Mouse (Mus musculus) left cerebral cortex, adult 9 months (tissue): Measurements from ENCODE around the gene Olfr1197.

Experiments
- DNase-seq, 2 experiments: peaks; one replicate each; pipeline ENCODE4 v3.0.0; 2022; ENCODE audit warnings: low spot score in 2 of 2

Olfr1197 gene

GRCm38 (mm10) chr2:88732266-88732665 lies at the start of gene Olfr1197:
Gene Olfr1197, minus strand, starts transcription at chr2:88732366.
- no peak for DNase-seq

DNA sequence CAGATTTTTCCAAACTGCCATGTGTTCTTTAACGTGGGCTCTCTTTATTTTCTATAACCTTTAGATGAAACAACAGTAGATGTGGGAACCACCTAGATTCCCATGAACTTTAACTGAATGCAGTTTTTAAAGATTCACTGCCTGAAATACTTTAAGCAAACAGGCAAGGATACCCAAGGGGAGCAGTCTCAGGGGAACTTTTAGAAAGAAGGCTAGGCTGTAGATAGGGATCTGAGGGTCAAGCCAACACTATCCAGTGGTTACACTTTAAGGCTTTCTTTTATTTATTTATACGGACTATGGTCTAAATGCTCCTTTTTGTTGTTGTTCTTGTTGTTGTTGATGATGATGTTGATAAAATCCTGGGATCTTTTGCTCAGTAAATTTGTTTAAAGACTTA lies 38.2 kb upstream of the Olfr1197 start, which contains the start of gene Olfr1200:
Olfr1200 (minus strand) TSS at position 101 of the 400 bp plus-strand sequence.
- no peak for DNase-seq

- no peak for DNase-seq
These were observed 28.2 kb upstream of the Olfr1197 start, which contains the start of gene Olfr1199 for GRCm38 (mm10) chr2:88760369-88760768. Gene Olfr1199, minus strand, starts transcription at chr2:88760469.

DNA sequence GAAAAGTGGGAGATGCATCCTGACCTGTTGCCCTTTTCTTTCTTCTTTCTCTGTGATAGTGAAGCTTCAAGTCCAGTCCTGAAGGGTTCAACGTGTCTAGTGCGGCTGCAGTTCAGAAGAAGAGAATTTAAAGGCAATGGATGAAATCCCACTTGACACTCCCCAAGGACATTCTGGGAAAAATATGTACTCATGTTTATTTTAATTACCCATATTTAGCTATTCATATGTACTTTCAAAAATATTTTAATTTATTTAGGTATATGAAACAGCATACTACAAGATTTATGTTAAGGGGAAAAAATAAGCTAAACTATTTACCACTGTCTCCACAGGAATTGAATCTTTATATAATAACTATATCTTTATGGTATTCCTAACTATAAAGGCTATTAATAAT lies 19.1 kb upstream of the Olfr1197 start, which contains the start of gene Olfr1198:
Olfr1198 (minus strand) TSS at position 101 of the 400 bp plus-strand sequence.
- no peak for DNase-seq

DNA sequence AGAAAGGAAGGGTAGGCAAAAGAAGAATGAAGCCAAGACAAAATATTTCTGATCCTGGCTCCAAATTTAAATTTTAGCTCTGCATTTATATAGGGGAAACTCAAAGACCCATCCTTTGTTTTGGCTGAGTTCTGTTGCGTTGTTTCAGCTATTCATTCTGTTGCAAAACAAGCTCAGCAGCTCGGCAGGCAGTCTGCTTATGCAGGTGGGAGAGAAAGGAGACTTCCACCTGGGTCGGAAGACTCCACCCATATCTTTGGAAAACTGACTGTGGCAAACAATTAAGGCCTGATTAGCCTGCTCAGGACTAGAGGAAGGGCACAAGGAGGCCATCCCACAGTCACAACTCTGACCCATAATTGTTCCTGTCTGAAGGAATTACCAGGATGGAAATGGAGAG lies 11.2 kb upstream of the Olfr1197 start:
- no peak for DNase-seq

GRCm38 (mm10) chr2:88704497-88704896 lies 27.7 kb downstream of the Olfr1197 start, which contains the start of gene Olfr1196:
Gene Olfr1196, minus strand, starts transcription at chr2:88704597.
- no peak for DNase-seq

GRCm38 (mm10) chr2:88689087-88689486 lies 43.1 kb downstream of the Olfr1197 start, which contains the start of gene Olfr1195:
Gene Olfr1195, minus strand, starts transcription at chr2:88689187.
- no peak for DNase-seq
